Mouse (Mus musculus) stomach, embryonic 14.5 days (tissue): ENCODE results near the gene St3gal5. TPM values are rescaled to one million over a fixed set of nuclear protein-coding genes. Genes with fewer than 3 reads are reported as not detected.

Source experiments
- ATAC-seq: fragments of 200-750 bp; cut with Nextera tagmentation; 2 replicates; pipeline ENCODE4 v1.8.0; 2017; ENCODE audit warnings: low read depth, moderate TSS enrichment; ENCODE audit not compliant: insufficient number of reproducible peaks, insufficient read depth, low FRiP score
- H3K27ac ChIP-seq: fragments of 300-500 bp; sonication (generic); 2 replicates; pipeline ENCODE4 v1.5.1; 2014; ENCODE audit warnings: mild to moderate bottlenecking, low read length, moderate library complexity, mixed read lengths
- H3K27me3 ChIP-seq: fragments of 300-500 bp; sonication (generic); 2 replicates; pipeline ENCODE4 v1.6.1; 2014; ENCODE audit warnings: low read length, control low read depth, mixed read lengths; ENCODE audit not compliant: control insufficient read depth, insufficient read depth
- H3K36me3 ChIP-seq: fragments of 300-500 bp; sonication (generic); 2 replicates; pipeline ENCODE4 v1.6.1; 2014; ENCODE audit warnings: mild to moderate bottlenecking, control low read depth, low read length, moderate library complexity, mixed read lengths; ENCODE audit not compliant: control insufficient read depth, insufficient read depth
- H3K4me1 ChIP-seq: fragments of 300-500 bp; sonication (generic); 2 replicates; pipeline ENCODE4 v1.6.1; 2014; ENCODE audit warnings: low read length, control low read depth, mixed read lengths; ENCODE audit not compliant: control insufficient read depth, insufficient read depth
- H3K4me2 ChIP-seq: fragments of 300-500 bp; sonication (generic); replicated peaks from 2 replicates; pipeline ENCODE4 v1.6.1; 2014; ENCODE audit warnings: low read depth, low read length, control low read depth
- H3K4me3 ChIP-seq: fragments of 300-500 bp; sonication (generic); 2 replicates; pipeline ENCODE4 v1.5.1; 2014; ENCODE audit warnings: low read depth, low read length, control low read depth
- H3K9ac ChIP-seq: fragments of 300-500 bp; sonication (generic); replicated peaks from 2 replicates; pipeline ENCODE4 v1.6.1; 2014; ENCODE audit warnings: low read depth, mild to moderate bottlenecking, control low read depth, low read length, moderate library complexity, mixed read lengths
- H3K9me3 ChIP-seq: fragments of 300-500 bp; sonication (generic); 2 replicates; pipeline ENCODE4 v1.6.1; 2016; ENCODE audit warnings: low read depth, low read length, control low read depth; ENCODE audit not compliant: control insufficient read depth
- WGBS: fragments of 180-500 bp; shearing (Covaris S2); extraction: QIAGEN DNeasy Blood & Tissue Kit; methylation state at CpG from one replicate; pipeline ENCODE4 v1.1.7; 2014; 5-methylcytosine and 5-hydroxymethylcytosine counted together
- polyA plus RNA-seq: library from polyadenylated mRNA; unstranded; fragments of >200 nt; fragmentation: Nextera tagmentation; extraction: Ambion mirVana; gene quantifications from 2 replicates; pipeline ENCODE4 v1.2.1, GENCODE M21; 2014

St3gal5 gene
- polyA plus RNA-seq, 1 experiment from 2014 or later, result 27.0 TPM

DNA sequence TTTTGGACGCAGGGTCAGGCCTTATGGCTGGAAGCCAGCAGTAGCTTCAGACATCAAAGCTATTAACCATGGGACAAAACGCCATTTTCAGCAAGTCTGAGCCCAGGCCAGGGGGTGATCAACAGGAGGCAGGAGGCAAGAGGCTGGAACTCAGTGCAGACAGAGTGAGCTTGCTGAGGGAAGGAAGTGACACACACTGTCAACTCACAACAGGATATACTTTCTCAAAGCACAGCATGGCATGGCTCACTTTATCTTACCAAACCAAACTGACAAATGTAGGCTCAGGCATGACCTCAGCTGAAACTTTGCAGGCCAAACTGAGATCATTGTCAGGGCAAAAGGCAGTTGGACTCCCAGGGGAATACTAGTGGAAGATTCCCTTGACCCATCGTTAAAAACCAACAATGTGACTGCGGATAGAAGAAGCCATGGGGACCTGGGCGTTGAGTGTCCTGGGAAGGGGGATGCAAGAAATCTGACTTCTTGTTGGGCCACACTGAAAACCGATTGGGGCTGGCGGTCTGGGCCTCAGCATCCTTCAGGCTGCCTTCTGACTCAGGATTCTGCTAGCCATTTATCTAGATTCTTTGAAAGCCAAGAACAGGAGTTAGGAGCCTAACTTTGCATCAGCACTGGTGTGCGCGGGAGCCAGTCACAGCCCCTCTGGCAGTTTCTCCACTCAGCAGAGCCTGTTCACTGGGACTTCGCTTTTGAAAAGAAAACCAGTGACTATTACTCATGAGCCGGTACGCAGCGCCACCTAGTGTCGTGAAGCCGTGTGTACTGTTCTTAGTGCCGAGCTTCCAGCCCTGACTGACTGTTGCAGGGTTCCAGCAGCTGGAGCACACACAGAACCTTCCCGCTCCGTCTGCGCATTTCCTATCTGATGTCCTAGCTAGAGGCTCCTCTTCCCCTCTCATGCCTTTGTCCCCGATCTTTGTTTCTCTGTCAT, 67.2 kb downstream of the St3gal5 start:
- H3K9ac ChIP-seq, result no peak overlapping the region
- H3K4me1 ChIP-seq, result 0 out of 2 replicates have a peak, but pooled peaks cover 4% of the 10 kb centered on the region
- ATAC-seq, result peak; percentile 84; the same call in 1 of the 2 replicates
- H3K27ac ChIP-seq, result no peak overlapping the region
- H3K4me2 ChIP-seq, result no peak overlapping the region
- WGBS, result 20% methylated on average over 20 of the region's 20 CpGs
- H3K27me3 ChIP-seq, result no peaks in the 10 kb centered on the region
- H3K4me3 ChIP-seq, result no peak overlapping the region
- H3K36me3 ChIP-seq, result no peaks in the 10 kb centered on the region
- no peaks in the 10 kb centered on the region for H3K9me3 ChIP-seq

DNA sequence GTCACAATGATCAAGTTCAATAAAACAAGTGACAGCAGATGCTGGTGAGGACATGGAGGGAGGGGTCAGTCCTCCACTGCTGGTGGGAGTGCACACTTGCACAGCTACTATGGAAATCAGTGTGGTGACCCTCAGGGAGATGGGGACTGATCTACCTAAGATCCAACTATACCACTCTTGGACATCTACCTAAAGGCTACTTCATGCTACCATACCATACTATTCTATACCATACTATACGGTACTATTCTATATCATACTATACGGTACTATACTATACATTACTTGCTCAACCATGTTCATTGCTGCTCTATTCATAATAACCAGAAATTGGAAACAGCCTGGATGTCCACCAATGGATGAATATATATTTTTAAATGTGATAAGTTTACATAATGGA, 68.5 kb downstream of the St3gal5 start:
- no peak overlapping the region for H3K9ac ChIP-seq
- H3K27me3 ChIP-seq, result no peaks in the 10 kb centered on the region
- no peak overlapping the region for H3K4me2 ChIP-seq
- H3K36me3 ChIP-seq, result no peaks in the 10 kb centered on the region
- no peak for ATAC-seq
- H3K27ac ChIP-seq, result no peak overlapping the region
- 0 out of 2 replicates have a peak, but pooled peaks cover 4% of the 10 kb centered on the region for H3K4me1 ChIP-seq
- 41% methylated on average over 2 of the region's 2 CpGs for WGBS
- H3K9me3 ChIP-seq, result no peaks in the 10 kb centered on the region
- H3K4me3 ChIP-seq, result no peak overlapping the region

- ATAC-seq, result no peak
- Histone ChIP-seq H3K4me1 (no peaks in the 10 kb centered on the region), H3K27me3 (no peaks in the 10 kb centered on the region), H3K36me3 (no peaks in the 10 kb centered on the region), H3K27ac (no peak overlapping the region), H3K4me2 (no peak overlapping the region), H3K9me3 (no peaks in the 10 kb centered on the region), H3K9ac (no peak overlapping the region), H3K4me3 (no peak overlapping the region)
- WGBS, result 85% methylated on average over 3 of the region's 3 CpGs
Measured at GRCm38 (mm10) chr6:72171391-72171790, 74.0 kb downstream of the St3gal5 start.

GRCm38 (mm10) chr6:72173350-72173749, 76.0 kb downstream of the St3gal5 start:
- no peaks in the 10 kb centered on the region for H3K9me3 ChIP-seq
- H3K27ac ChIP-seq, result no peak overlapping the region
- H3K4me2 ChIP-seq, result no peak overlapping the region
- ATAC-seq, result no peak
- no peak overlapping the region for H3K4me3 ChIP-seq
- no peak overlapping the region for H3K9ac ChIP-seq
- H3K36me3 ChIP-seq, result no peaks in the 10 kb centered on the region
- no peaks in the 10 kb centered on the region for H3K27me3 ChIP-seq
- no peaks in the 10 kb centered on the region for H3K4me1 ChIP-seq
- 92% methylated on average over 1 of the region's 1 CpGs for WGBS

- H3K9me3 ChIP-seq, result no peaks in the 10 kb centered on the region
- H3K27ac ChIP-seq, result no peak overlapping the region
- H3K4me3 ChIP-seq, result no peak overlapping the region
- no peak overlapping the region for H3K9ac ChIP-seq
- H3K27me3 ChIP-seq, result no peaks in the 10 kb centered on the region
- no peaks in the 10 kb centered on the region for H3K4me1 ChIP-seq
- no peaks in the 10 kb centered on the region for H3K36me3 ChIP-seq
- WGBS, result 40% methylated on average over 3 of the region's 3 CpGs
- no peak for ATAC-seq
- no peak overlapping the region for H3K4me2 ChIP-seq
Measured at GRCm38 (mm10) chr6:72175419-72175818, 78.0 kb downstream of the St3gal5 start.

GRCm38 (mm10) chr6:72176004-72176403, 78.6 kb downstream of the St3gal5 start:
- Histone ChIP-seq H3K4me3 (no peak overlapping the region), H3K27me3 (no peaks in the 10 kb centered on the region), H3K27ac (no peak overlapping the region), H3K36me3 (no peaks in the 10 kb centered on the region), H3K4me1 (no peaks in the 10 kb centered on the region), H3K4me2 (no peak overlapping the region), H3K9ac (no peak overlapping the region), H3K9me3 (no peaks in the 10 kb centered on the region)
- WGBS, result 78% methylated on average over 5 of the region's 5 CpGs
- ATAC-seq, result no peak

GRCm38 (mm10) chr6:72177417-72177816, 80.0 kb downstream of the St3gal5 start:
- 62% methylated on average over 3 of the region's 3 CpGs for WGBS
- H3K27me3 ChIP-seq, result no peaks in the 10 kb centered on the region
- H3K9me3 ChIP-seq, result no peaks in the 10 kb centered on the region
- H3K4me2 ChIP-seq, result no peak overlapping the region
- no peak for ATAC-seq
- no peaks in the 10 kb centered on the region for H3K4me1 ChIP-seq
- no peak overlapping the region for H3K4me3 ChIP-seq
- H3K9ac ChIP-seq, result no peak overlapping the region
- H3K27ac ChIP-seq, result no peak overlapping the region
- H3K36me3 ChIP-seq, result no peaks in the 10 kb centered on the region

- Histone ChIP-seq H3K27me3 (no peaks in the 10 kb centered on the region), H3K9ac (no peak overlapping the region), H3K9me3 (no peaks in the 10 kb centered on the region), H3K27ac (no peak overlapping the region; the same call in 1 of the 2 replicates), H3K4me3 (no peak overlapping the region), H3K36me3 (no peaks in the 10 kb centered on the region), H3K4me1 (no peaks in the 10 kb centered on the region), H3K4me2 (no peak overlapping the region)
- no peak for ATAC-seq
- WGBS, result 87% methylated on average over 3 of the region's 3 CpGs
Measured at GRCm38 (mm10) chr6:72179006-72179405, 81.6 kb downstream of the St3gal5 start.
